Mouse (Mus musculus) midbrain, postnatal 0 days (tissue): ENCODE data around the gene Galt. TPM values are rescaled to one million over a fixed set of nuclear protein-coding genes. Genes with fewer than 3 reads are reported as not detected.

Source experiments
- ATAC-seq: fragments of 200-750 bp; cut with Nextera tagmentation; 2 replicates; pipeline ENCODE4 v1.8.0; 2017; ENCODE audit warnings: moderate number of reproducible peaks, mild to moderate bottlenecking, moderate TSS enrichment, moderate library complexity; ENCODE audit not compliant: low FRiP score
- DNase-seq: peaks from one replicate; pipeline ENCODE4 v3.0.0-alpha.2; 2015; ENCODE audit warnings: low spot score
- H3K27ac ChIP-seq: fragments of 300-500 bp; sonication (generic); 2 replicates; pipeline ENCODE4 v1.5.1; 2014; ENCODE audit warnings: low read depth, mild to moderate bottlenecking, low read length, mixed read lengths
- H3K27me3 ChIP-seq: fragments of 300-500 bp; sonication (generic); 2 replicates; pipeline ENCODE4 v1.6.1; 2014; ENCODE audit warnings: low read length, control low read depth, mixed read lengths; ENCODE audit not compliant: insufficient read depth
- H3K36me3 ChIP-seq: fragments of 300-500 bp; sonication (generic); 2 replicates; pipeline ENCODE4 v1.6.1; 2014; ENCODE audit warnings: low read length, control low read depth, mixed read lengths; ENCODE audit not compliant: insufficient read depth
- H3K4me1 ChIP-seq: fragments of 300-500 bp; sonication (generic); 2 replicates; pipeline ENCODE4 v1.6.1; 2014; ENCODE audit warnings: mild to moderate bottlenecking, control low read depth, antibody characterized with exemption, low read length, mixed read lengths; ENCODE audit not compliant: insufficient read depth
- H3K4me2 ChIP-seq: fragments of 300-500 bp; sonication (generic); 2 replicates; pipeline ENCODE4 v1.6.1; 2014; ENCODE audit warnings: low read depth, mild to moderate bottlenecking, low read length, mixed read lengths; ENCODE audit not compliant: poor library complexity, severe bottlenecking
- H3K4me3 ChIP-seq: fragments of 300-500 bp; sonication (generic); 2 replicates; pipeline ENCODE4 v1.5.1; 2014; ENCODE audit warnings: low read depth, mild to moderate bottlenecking, low read length, moderate library complexity
- H3K9ac ChIP-seq: fragments of 300-500 bp; sonication (generic); replicated peaks from 2 replicates; pipeline ENCODE4 v1.6.1; 2014; ENCODE audit warnings: mild to moderate bottlenecking, low read length, moderate library complexity, mixed read lengths; ENCODE audit not compliant: poor library complexity, severe bottlenecking
- H3K9me3 ChIP-seq: fragments of 300-500 bp; sonication (generic); 2 replicates; pipeline ENCODE4 v1.6.1; 2016; ENCODE audit warnings: low read length, control low read depth
- CTCF ChIP-seq: IDR thresholded peaks from 2 replicates; pipeline ENCODE4 v1.5.1; 2016; ENCODE audit warnings: antibody characterized with exemption, mild to moderate bottlenecking
- WGBS: fragments of 180-500 bp; shearing (Covaris S2); extraction: QIAGEN DNeasy Blood & Tissue Kit; methylation state at CpG from one replicate; pipeline ENCODE4 v1.1.7; 2014; 5-methylcytosine and 5-hydroxymethylcytosine counted together
- polyA plus RNA-seq: library from polyadenylated mRNA; unstranded; fragments of >200 nt; fragmentation: Nextera tagmentation; extraction: Ambion mirVana; gene quantifications from 2 replicates; pipeline ENCODE4 v1.2.1, GENCODE M21; 2015
- total RNA-seq: library from RNA; depleted of rRNA; stranded (reverse); fragments of >200 nt; gene quantifications from 2 replicates; pipeline ENCODE4 v1.2.3, GENCODE M21; 2014

Galt gene
- total and polyA plus RNA-seq, 2 experiments from 2014 or later: 54.0 to 68.1 TPM

DNA sequence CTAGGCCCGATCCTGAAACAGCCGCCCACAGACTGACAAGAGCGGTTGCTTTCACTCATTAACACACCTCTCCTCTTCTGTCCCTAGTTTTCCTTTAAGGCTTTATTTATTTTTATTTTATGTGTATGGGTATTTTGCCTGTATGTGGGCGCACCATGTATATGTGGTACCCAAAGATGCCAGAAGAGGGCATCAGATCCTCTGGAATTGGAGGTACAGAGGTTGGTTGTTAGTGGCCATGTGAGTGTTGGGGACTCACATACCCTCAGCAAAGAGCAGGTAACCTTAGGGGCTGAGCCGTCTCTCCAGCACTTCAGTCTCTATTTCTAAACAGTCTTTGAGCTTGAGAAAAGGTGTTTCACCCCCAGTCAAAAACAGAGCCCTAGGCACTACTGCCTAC is 39.4 kb upstream of the Galt start:
- 86% methylated on average over 5 of the region's 5 CpGs for WGBS
- no peak overlapping the region for H3K4me2 ChIP-seq
- H3K27ac ChIP-seq: no peak overlapping the region
- peaks cover 38% of the 10 kb centered on the region for H3K36me3 ChIP-seq
- H3K27me3 ChIP-seq: no peaks in the 10 kb centered on the region
- peaks cover 13% of the 10 kb centered on the region for H3K4me1 ChIP-seq
- H3K9me3 ChIP-seq: no peaks in the 10 kb centered on the region
- DNase-seq (peak; percentile 57), ATAC-seq (no peak)
- TF ChIP-seq CTCF: peak; percentile 77
- H3K9ac ChIP-seq: no peak overlapping the region
- no peak overlapping the region for H3K4me3 ChIP-seq

DNA sequence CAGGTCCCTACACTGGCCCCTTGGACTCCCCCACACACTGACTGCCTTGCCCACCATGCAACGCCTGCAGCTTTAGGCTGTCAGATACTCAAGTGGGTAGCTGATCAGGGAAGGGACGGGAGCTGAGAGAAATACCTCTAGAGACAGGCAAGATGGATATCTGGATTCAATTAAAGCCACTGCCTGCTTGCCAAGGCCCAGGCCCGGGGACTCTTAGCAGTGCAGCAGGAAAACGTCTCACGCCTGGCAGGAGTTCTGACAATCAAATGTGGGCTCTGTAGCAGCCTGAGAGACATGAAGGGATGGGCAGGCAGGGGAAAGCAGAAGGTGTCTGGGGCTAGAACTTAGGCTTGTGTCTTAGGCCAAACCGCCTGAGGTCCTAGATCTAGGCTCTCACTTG is 38.2 kb upstream of the Galt start:
- no peak overlapping the region for H3K4me3 ChIP-seq
- H3K9ac ChIP-seq: no peak overlapping the region
- H3K9me3 ChIP-seq: no peaks in the 10 kb centered on the region
- peaks cover 38% of the 10 kb centered on the region for H3K36me3 ChIP-seq
- H3K27me3 ChIP-seq: no peaks in the 10 kb centered on the region
- H3K4me2 ChIP-seq: no peak overlapping the region
- no peak for TF ChIP-seq CTCF
- ATAC-seq: no peak
- DNase-seq: no peak
- 71% methylated on average over 6 of the region's 6 CpGs for WGBS
- peaks cover 14% of the 10 kb centered on the region for H3K4me1 ChIP-seq
- H3K27ac ChIP-seq: no peak overlapping the region

DNA sequence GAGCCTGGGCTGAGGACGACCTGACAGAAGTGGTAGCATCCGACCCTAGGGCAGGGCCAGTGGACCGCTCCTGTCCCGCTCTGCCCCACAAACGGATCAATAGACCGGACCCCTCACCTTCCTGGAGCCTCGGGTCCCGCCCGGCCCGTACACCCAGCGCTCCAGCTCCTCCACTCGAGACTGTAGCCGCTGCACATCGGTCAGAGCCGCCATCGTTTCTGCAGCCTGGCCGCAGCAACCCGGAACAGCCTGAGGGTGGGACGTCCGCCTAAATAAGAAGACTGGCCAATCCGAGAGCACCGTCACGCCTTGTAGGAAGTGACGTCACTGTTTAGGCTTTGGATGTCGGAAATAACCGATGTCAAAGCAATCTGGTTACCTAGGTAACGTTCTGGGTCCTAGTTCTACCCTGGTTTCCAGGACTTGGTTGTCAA is 32.1 kb upstream of the Galt start, which contains the start of gene Dctn3:
Dctn3 (minus strand) TSS at position 253 of the 434 bp plus-strand sequence.
- peaks cover 38% of the 10 kb centered on the region for H3K27me3 ChIP-seq
- no peak for TF ChIP-seq CTCF
- H3K9me3 ChIP-seq: no peaks in the 10 kb centered on the region
- H3K36me3 ChIP-seq: peaks cover 18% of the 10 kb centered on the region
- H3K4me1 ChIP-seq: peaks cover 9% of the 10 kb centered on the region; the same call in 1 of the 2 replicates
- under 1% methylated on average over 27 of the region's 27 CpGs for WGBS
- ATAC-seq (peak; percentile 96), DNase-seq (peak; percentile 99)
- H3K9ac ChIP-seq: peak within 1 kb of the TSS; percentile 83
- peak within 1 kb of the TSS; percentile 72 for H3K4me2 ChIP-seq
- H3K27ac ChIP-seq: peak within 1 kb of the TSS; percentile 67; the same call in 1 of the 2 replicates
- H3K4me3 ChIP-seq: peak within 1 kb of the TSS; percentile 81

DNA sequence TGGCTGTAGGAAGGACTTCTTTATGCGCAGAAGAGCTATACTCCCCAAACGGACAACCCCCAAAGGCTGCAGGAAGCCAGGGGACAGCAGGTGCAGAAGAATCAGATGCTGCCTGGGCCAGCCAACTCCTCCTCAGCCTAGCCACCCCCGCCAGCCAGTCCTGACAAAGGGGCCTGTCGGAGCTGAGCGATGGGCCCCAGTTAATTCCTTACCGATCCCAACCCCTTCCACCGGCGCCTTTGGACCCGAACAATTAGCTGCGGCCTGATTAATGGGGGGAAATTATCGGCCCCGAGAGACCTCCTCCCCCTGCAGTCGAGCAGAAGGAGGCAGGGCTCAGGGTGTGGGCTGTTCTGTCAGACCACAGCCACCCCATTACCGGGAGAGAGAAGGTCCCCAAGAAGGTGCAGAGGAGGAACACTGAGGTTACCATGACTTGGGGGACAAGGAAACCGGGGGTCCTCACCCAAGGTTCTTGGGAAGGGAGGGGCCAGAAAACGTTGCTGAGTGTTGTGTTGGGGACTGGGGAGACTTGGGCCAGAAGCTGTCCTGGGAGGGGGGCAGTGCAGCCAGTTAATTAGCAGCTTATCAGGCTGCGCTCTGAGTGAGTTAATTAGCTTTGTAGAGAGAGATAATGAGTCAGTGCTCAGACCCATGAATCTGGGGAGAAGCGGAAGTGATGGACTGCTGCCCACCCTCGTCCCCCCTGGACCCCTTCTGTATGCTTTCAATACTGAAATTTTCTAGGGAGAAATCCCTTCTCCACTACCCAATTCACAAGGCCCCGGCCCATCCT is 28.0 kb upstream of the Galt start:
- H3K9ac ChIP-seq: no peak overlapping the region
- no peak for ATAC-seq
- no peak overlapping the region for H3K4me3 ChIP-seq
- no peaks in the 10 kb centered on the region for H3K9me3 ChIP-seq
- no peak overlapping the region for H3K4me2 ChIP-seq
- no peak for DNase-seq
- WGBS: 14% methylated on average over 20 of the region's 20 CpGs
- TF ChIP-seq CTCF: no peak
- H3K4me1 ChIP-seq: peaks cover 9% of the 10 kb centered on the region; the same call in 1 of the 2 replicates
- no peak overlapping the region for H3K27ac ChIP-seq
- peaks cover 70% of the 10 kb centered on the region for H3K27me3 ChIP-seq
- H3K36me3 ChIP-seq: no peaks in the 10 kb centered on the region

DNA sequence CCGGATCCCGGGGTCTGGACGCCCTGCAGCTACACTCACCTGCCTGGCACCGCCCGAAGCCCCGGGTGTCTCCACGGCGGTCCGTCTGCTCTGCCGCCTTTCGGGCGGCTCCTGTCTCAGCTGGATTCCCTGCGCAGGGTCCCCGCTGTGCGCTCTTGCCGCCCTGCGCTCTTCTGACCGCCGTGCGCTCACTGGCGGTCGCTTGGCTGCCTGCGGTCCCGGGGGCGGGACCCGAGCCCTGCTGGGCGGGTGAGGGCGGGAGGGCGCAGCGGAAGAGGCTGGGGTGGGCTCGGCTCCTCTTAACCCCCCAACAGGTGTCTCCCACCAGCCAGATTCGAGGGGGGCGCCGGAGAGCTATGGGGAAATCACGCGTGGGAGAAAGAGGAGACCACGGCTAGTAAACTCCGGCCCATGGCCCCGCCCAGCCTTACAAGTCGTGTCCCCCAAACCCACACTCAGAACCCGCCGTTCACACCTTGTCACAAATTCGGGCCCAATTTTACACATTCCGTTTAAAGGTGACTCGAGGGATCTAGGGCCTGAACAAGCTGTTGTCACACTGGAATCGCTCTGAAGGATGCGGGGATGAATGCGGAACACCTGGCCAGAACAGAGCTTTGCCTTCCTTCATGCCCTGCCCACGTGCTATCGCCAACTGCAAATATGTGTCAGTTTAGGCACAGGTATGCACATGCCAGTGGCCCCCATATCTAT is 23.8 kb upstream of the Galt start, which contains the start of gene Arid3c:
Arid3c (minus strand) TSS at position 91 of the 714 bp plus-strand sequence.
- DNase-seq (peak; percentile 14), ATAC-seq (0 out of 2 replicates have a peak, but pooled peaks have one; percentile 16)

More for the DNA sequence above, 23.8 kb upstream of the Galt start, which contains the start of gene Arid3c:
- Histone ChIP-seq H3K36me3 (no peaks in the 10 kb centered on the region), H3K4me1 (peaks cover 5% of the 10 kb centered on the region; the same call in 1 of the 2 replicates), H3K4me2 (peak within 1 kb of the TSS; percentile 91), H3K9ac (peak within 1 kb of the TSS; percentile 50; the same call in 1 of the 2 replicates), H3K9me3 (no peaks in the 10 kb centered on the region), H3K4me3 (peak within 1 kb of the TSS; percentile 43), H3K27ac (no peak within 1 kb of the TSS), H3K27me3 (peaks cover 58% of the 10 kb centered on the region)
- 2% methylated on average over 44 of the region's 50 CpGs for WGBS
- no peak for TF ChIP-seq CTCF
